Mouse (Mus musculus) adrenal gland, adult 2 months (tissue): ENCODE data around the gene Pagr1a. TPM values are rescaled to one million over a fixed set of nuclear protein-coding genes. Genes with fewer than 3 reads are reported as not detected.

Experiments used
- DNase-seq: peaks from one replicate; pipeline ENCODE4 v3.0.0; 2021
- polyA plus RNA-seq: library from polyadenylated mRNA; depleted of rRNA; stranded (reverse); fragments of >200 nt; gene quantifications from 2 replicates; pipeline ENCODE4 v1.2.3, GENCODE M21; 2012
- total RNA-seq, 2 experiments: library from RNA; stranded (reverse); gene quantifications; 2 replicates each; pipeline ENCODE4 v1.2.3; 2021

Gene Pagr1a
- total and polyA plus RNA-seq, 3 experiments, result 13.1 to 20.3 (median 16.4) TPM

GRCm38 (mm10) chr7:127020901-127021562 lies 3.9 kb upstream of the Pagr1a start, which contains the start of the genes Gm42742 and Prrt2:
Gene Gm42742 (minus strand): TSS chr7:127021097.
Gene Prrt2 (minus strand): TSS chr7:127021211.
- peak; percentile 58 for DNase-seq

- DNase-seq, result peak; percentile 6
These were observed 3.3 kb upstream of the Pagr1a start for GRCm38 (mm10) chr7:127020491-127020890.

DNA sequence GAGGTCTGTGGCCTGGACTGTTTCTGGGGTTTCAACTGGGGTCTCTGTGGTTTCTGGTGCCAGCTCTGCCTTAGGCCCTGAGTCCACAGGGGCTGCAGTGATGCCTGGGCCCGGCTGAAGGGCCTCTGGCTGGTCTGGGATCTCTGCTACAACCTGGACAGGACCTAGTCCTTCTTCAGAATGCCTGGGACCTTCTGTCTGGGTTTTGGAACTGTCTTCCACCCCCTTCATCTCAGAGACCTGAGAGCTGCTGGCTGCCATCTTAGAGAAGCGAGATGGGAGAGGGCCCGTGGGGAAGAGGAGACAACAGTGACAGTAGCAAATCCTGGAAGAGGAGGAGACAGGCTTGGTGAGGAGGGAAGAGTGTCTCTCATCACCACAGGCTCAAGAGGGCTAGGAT lies 2.9 kb upstream of the Pagr1a start:
- no peak for DNase-seq

- DNase-seq, result no peak
These were observed 2.3 kb upstream of the Pagr1a start for GRCm38 (mm10) chr7:127019306-127019960.

GRCm38 (mm10) chr7:127018416-127019305 lies 1.5 kb upstream of the Pagr1a start:
- DNase-seq, result no peak

- no peak for DNase-seq
These were observed 796 bp upstream of the Pagr1a start for GRCm38 (mm10) chr7:127017950-127018345.

DNA sequence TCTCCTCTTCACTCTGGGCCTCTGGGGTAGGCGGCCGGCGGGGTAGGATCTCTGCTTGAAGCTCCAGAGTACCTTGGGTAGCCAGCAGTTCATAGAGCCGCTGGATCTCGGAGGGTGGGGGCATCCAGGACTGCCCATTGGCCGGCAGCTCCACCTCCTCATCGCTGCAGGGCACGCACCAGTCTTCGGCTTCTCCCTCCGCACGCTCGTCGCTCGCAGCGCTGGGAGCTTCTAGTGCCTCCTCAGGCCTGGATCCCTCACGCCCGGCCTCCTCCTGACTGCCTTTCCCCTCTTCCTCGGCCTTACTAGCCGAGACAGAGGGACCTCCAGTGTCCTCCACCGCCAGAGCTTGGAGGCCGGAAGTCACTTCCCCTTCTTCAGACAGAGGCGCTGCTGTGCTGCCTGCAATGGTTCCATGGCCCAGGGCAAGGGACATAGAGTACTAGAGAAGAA lies 640 bp downstream of the Pagr1a start:
- DNase-seq, result peak; percentile 88

DNA sequence TGATC lies 869 bp downstream of the Pagr1a start, which contains the start of gene Pagr1b:
Gene Pagr1b, minus strand, starts transcription at position 4 of the 5 bp plus-strand sequence.
- DNase-seq, result no peak

DNA sequence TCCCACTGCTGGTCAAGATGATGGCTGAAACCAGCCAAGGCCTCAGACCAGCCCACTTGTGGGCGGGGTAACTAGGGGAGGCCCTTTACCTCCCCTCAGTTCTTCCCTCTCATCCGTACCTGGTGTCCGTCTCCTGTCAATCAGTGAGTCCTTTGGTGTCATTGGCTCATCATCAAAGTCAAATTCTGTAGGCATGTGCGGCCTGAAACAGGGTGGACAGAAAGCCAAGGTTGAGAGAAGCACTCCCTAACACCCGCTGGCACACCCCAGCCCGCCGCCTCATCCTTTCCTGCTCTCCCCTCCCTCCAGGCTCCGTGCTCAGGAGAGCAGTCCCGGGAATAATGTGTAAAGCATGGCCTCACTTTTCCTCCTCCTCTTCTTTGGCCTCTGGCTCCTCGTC lies 1.1 kb downstream of the Pagr1a start:
- DNase-seq, result peak; percentile 74

- DNase-seq, result no peak
These were observed 2.2 kb downstream of the Pagr1a start for GRCm38 (mm10) chr7:127014993-127015392.

GRCm38 (mm10) chr7:127014320-127014719 lies 2.8 kb downstream of the Pagr1a start, which contains the start of gene Mvp:
Gene Mvp (minus strand): TSS chr7:127014621.
- peak; percentile 88 for DNase-seq

DNA sequence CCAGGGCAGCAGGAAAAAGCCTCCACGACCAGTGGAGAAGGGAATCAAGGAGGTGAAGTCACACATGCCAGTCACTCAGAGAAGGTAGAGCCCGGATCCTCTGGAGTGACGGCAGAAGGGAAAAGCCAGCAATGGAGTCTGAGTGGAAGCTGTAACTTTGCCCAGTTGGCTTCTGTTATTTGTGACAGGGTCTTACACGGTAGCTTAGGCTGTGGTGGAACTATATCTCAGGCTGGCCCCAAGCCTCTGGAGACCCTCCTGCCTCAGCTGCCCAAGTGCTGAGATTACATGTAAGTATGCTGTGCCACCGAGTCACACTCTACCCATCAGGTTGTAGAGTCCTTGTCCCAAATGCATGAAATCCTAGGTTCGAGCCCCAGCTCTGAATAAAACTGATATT lies 3.8 kb downstream of the Pagr1a start:
- DNase-seq, result no peak

GRCm38 (mm10) chr7:127012845-127013244 lies 4.3 kb downstream of the Pagr1a start:
- no peak for DNase-seq

- peak; percentile 68 for DNase-seq
These were observed 4.8 kb downstream of the Pagr1a start for GRCm38 (mm10) chr7:127012374-127012773.

DNA sequence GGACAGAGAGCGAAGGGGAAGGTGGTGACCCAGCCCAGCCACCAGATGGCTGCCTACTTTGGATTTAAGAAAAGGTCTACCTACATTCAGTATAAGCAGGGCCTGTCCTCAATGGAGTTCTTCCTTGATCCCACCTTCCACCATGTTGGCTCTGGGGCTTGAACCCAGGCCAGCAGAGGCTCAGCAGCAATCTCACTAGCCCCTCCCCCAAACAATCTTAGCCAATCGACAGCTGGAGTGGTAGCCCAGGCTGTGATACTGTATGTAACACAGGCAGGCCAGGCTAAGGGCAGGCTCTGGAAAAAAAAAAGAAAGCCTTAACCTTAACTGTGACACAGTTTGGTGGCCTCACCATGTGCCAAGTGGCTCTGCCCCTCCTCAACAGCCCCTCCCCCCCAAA lies 5.4 kb downstream of the Pagr1a start:
- DNase-seq, result no peak

DNA sequence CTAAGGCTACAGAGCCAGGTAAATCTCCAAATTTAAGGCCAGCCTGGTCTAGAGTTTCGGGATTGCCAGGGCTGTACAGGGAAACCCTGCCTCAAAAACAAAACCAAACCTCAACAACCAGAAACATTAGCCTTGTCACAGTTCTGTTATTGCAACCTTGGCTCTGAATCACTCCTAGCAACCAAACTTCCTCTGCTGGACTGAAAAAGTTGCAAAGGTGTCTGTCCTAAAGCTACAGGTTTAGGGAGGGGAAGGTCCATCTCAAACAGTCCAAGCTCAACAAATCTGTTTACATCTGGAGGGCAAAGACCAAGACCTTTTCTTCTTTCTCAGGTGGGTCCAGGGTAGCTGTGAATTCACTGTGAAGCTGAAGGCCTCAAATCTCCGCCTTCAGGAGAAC lies 6.1 kb downstream of the Pagr1a start:
- DNase-seq, result no peak

- DNase-seq, result no peak
These were observed 7.7 kb downstream of the Pagr1a start for GRCm38 (mm10) chr7:127009307-127010085.

GRCm38 (mm10) chr7:127008239-127009019 lies 8.7 kb downstream of the Pagr1a start:
- DNase-seq, result peak; percentile 77

- no peak for DNase-seq
These were observed 9.7 kb downstream of the Pagr1a start for GRCm38 (mm10) chr7:127007313-127008024.

GRCm38 (mm10) chr7:127004122-127004875 lies 12.9 kb downstream of the Pagr1a start:
- no peak for DNase-seq
